Mouse (Mus musculus): ENCODE results near the gene Megf9. TPM values are rescaled to one million over a fixed set of nuclear protein-coding genes. Genes with fewer than 3 reads are reported as not detected.

Megf9 gene
- total and polyA plus RNA-seq, 3 experiments = not detected

DNA sequence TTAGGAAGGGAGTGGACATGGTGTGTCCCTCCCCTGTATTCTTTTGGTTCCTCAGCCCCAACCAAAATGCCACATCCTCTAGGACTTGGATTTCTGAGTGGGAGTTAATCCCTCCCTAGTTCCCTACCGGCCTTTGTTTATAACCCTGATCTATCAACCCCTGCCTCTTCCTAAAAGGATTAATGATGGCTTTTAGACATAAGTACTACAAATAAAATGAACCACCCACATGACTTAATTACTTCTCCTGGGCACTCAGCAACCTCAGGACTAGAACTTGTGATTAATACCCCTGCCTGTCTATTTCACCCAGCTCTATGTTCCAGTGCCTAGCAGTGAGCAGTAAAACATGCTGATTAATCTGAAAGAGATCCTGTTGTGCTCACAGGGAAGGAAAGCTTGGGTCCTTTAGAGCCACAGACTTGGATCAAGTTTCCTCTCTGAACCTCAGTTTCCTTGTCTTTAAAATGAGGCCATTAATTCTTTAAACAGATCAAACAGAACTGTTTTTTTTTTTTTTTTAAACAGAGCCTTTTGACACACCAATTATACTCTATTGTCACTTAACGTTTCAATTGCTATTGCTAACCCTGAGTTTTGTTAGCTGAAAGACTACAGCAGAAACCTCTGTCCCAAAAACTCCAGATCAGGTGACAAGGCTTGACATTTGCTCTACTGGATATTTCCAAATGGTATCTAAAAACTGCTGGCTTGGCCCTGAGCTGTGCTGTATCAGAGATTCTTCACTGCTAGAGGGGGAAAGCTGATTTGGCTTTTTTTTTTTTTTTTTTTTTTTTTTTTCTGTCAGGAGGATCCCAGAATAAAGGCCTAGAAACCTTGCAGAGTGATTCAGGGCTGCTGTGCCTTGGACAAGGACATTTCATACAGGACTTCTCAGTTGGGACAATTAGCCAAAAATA lies 2.1 kb upstream of the Megf9 start:
- no peak overlapping the region for H3K4me3 ChIP-seq (replicated peaks in 1 of 3; ENCODE audit: low read depth in 2 of 3, low read length in 2 of 3, poor library complexity in 1 of 3)
- no peaks in the 10 kb centered on the region for H3K27me3 ChIP-seq (replicated peaks)
- in situ Hi-C loops (cut with MboI; ENCODE audit: low pct_ligation_motif_present, low pct_unique_long_range_greater_than_20kb, low sequenced_read_pairs) = no loop called here
- H3K27ac ChIP-seq (ENCODE audit: insufficient read depth, low read depth) = no peak overlapping the region
- no peaks in the 10 kb centered on the region for H3K79me2 ChIP-seq (replicated peaks; ENCODE audit: control insufficient read depth, extremely low read depth, insufficient read depth, poor library complexity, severe bottlenecking)
- no peak for DNase-seq (ENCODE audit: extremely low read depth)
- H3K36me3 ChIP-seq (replicated peaks in 1 of 2; ENCODE audit: control insufficient read depth in 1 of 2, insufficient read depth in 1 of 2, low read length in 1 of 2) = no peaks in the 10 kb centered on the region
- no peak overlapping the region for H3K4me2 ChIP-seq (ENCODE audit: insufficient read depth, low read depth, poor library complexity, severe bottlenecking)
- H3K4me1 ChIP-seq (ENCODE audit: control insufficient read depth in 1 of 2, insufficient read depth in 2 of 2) = 0 out of 4 replicates have a peak, but pooled peaks cover 0 to 3% of the 10 kb centered on the region in 2 experiments
- dilution Hi-C loops (cut with MboI; ENCODE audit: extremely low pct_ligation_motif_present, extremely low pct_unique_long_range_greater_than_20kb, low sequenced_read_pairs) = no loop called here
- TF ChIP-seq PAX5 (IDR thresholded peaks at IDR 0.05; ENCODE audit: low read length) (no peak), ZC3H11A (IDR thresholded peaks at IDR 0.05; ENCODE audit: low read depth, low read length) (no peak), IRF4 (IDR thresholded peaks at IDR 0.05; ENCODE audit: low read depth, low read length) (no peak), ZMIZ1 (IDR thresholded peaks at IDR 0.05; ENCODE audit: low read depth, low read length) (no peak), HCFC1 (IDR thresholded peaks at IDR 0.05; ENCODE audit: low read depth, low read length) (no peak), GABPA (IDR thresholded peaks at IDR 0.05; ENCODE audit: insufficient replicate concordance, low read depth, low read length) (no peak), ZKSCAN1 (IDR thresholded peaks at IDR 0.05; ENCODE audit: borderline replicate concordance, low read depth, low read length) (no peak), USF1 (IDR thresholded peaks at IDR 0.05; ENCODE audit: low read depth, low read length) (no peak)
- peaks cover 12% of the 10 kb centered on the region for H3K9me3 ChIP-seq (replicated peaks; ENCODE audit: low read length)
- no peak overlapping the region for H3K9ac ChIP-seq (ENCODE audit: insufficient read depth, low read depth)

DNA sequence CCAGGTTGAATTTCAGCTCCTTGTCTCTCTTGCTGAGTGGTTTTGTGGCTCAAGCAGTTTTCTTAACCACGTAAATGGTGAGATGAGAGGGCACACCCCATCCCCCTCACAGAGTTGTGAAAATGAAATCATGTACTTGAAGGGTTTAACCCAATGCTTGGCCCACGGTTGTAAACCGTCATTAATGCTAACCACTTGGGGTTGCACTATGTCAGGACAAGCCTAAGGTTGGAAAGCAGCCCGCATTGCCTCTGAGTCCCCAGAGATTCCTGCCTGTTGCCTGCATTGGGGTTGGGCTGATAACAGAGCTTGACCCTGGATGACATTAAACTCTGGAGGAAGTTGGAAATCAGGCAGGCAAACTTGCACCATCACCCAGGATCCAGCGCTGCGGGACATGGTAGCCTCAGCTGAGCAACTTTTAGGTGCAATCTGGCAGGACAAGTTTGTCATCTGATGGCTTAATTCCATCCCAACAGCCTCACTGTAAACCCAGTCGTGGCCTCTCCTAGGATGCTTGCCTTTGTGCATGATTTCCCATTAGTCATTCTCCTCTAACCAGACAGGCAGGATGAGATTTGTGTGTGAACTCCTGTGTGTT lies 1.0 kb upstream of the Megf9 start:
- no peak for DNase-seq (ENCODE audit: extremely low read depth)
- Histone ChIP-seq H3K4me3 (replicated peaks in 1 of 3; ENCODE audit: low read depth in 2 of 3, low read length in 2 of 3, poor library complexity in 1 of 3) (no peak overlapping the region), H3K36me3 (replicated peaks in 1 of 2; ENCODE audit: control insufficient read depth in 1 of 2, insufficient read depth in 1 of 2, low read length in 1 of 2) (no peaks in the 10 kb centered on the region)

DNA sequence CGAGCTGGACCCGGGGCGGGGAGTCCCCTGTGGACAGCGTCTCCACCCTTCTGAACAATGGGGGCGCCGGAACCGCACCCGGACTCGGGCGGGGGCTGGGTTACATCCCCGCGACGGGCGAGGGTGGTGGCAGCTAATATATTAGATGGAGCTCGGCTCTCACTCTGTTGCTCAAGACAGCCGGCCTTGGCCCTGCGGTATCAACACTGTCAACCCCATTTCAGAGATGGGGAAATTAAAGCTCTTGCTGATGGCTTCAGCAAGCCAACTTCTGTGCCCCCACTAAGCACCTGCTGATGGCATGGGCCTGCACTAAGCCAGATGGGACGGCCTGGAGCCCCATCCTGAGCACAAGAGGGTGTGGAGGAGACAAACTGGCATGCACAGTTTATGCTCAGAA lies 494 bp upstream of the Megf9 start:
- H3K4me1 ChIP-seq (ENCODE audit: control insufficient read depth in 1 of 2, insufficient read depth in 2 of 2) = 0 out of 4 replicates have a peak, but pooled peaks cover 0 to 3% of the 10 kb centered on the region in 2 experiments
- no peak for DNase-seq (ENCODE audit: extremely low read depth)
- dilution Hi-C loops (cut with MboI; ENCODE audit: extremely low pct_ligation_motif_present, extremely low pct_unique_long_range_greater_than_20kb, low sequenced_read_pairs) = no loop called here
- no peak overlapping the region for H3K4me3 ChIP-seq (replicated peaks in 1 of 3; ENCODE audit: low read depth in 2 of 3, low read length in 2 of 3, poor library complexity in 1 of 3)
- H3K36me3 ChIP-seq (replicated peaks in 1 of 2; ENCODE audit: control insufficient read depth in 1 of 2, insufficient read depth in 1 of 2, low read length in 1 of 2) = no peaks in the 10 kb centered on the region
- in situ Hi-C loops (cut with MboI; ENCODE audit: low pct_ligation_motif_present, low pct_unique_long_range_greater_than_20kb, low sequenced_read_pairs) = no loop called here
- H3K9ac ChIP-seq (ENCODE audit: insufficient read depth, low read depth) = no peak overlapping the region
- H3K9me3 ChIP-seq (replicated peaks; ENCODE audit: low read length) = peaks cover 12% of the 10 kb centered on the region
- H3K27me3 ChIP-seq (replicated peaks) = no peaks in the 10 kb centered on the region
- H3K4me2 ChIP-seq (ENCODE audit: insufficient read depth, low read depth, poor library complexity, severe bottlenecking) = no peak overlapping the region
- no peaks in the 10 kb centered on the region for H3K79me2 ChIP-seq (replicated peaks; ENCODE audit: control insufficient read depth, extremely low read depth, insufficient read depth, poor library complexity, severe bottlenecking)
- no peak overlapping the region for H3K27ac ChIP-seq (ENCODE audit: insufficient read depth, low read depth)
- TF ChIP-seq ZMIZ1 (IDR thresholded peaks at IDR 0.05; ENCODE audit: low read depth, low read length) (no peak), CTCF (conservative IDR thresholded peaks at IDR 0.05 in 1 of 2, IDR thresholded peaks at IDR 0.05 in 1 of 2; ENCODE audit: low read depth in 2 of 2, low read length in 2 of 2) (no peak)

More for the DNA sequence above, 1.0 kb upstream of the Megf9 start:
- Histone ChIP-seq H3K27ac (ENCODE audit: insufficient read depth, low read depth) (no peak overlapping the region), H3K4me1 (ENCODE audit: control insufficient read depth in 1 of 2, insufficient read depth in 2 of 2) (0 out of 4 replicates have a peak, but pooled peaks cover 0 to 3% of the 10 kb centered on the region in 2 experiments), H3K9me3 (replicated peaks; ENCODE audit: low read length) (peaks cover 12% of the 10 kb centered on the region), H3K9ac (ENCODE audit: insufficient read depth, low read depth) (no peak overlapping the region), H3K79me2 (replicated peaks; ENCODE audit: control insufficient read depth, extremely low read depth, insufficient read depth, poor library complexity, severe bottlenecking) (no peaks in the 10 kb centered on the region), H3K27me3 (replicated peaks) (no peaks in the 10 kb centered on the region), H3K4me2 (ENCODE audit: insufficient read depth, low read depth, poor library complexity, severe bottlenecking) (no peak overlapping the region)
- no peak for TF ChIP-seq NELFE (IDR thresholded peaks at IDR 0.05; ENCODE audit: low read depth, low read length)
- dilution Hi-C loops (cut with MboI; ENCODE audit: extremely low pct_ligation_motif_present, extremely low pct_unique_long_range_greater_than_20kb, low sequenced_read_pairs) (no loop called here), in situ Hi-C loops (cut with MboI; ENCODE audit: low pct_ligation_motif_present, low pct_unique_long_range_greater_than_20kb, low sequenced_read_pairs) (no loop called here)

Measured in CH12.LX (cell line).